Mouse (Mus musculus) right cerebral cortex, postnatal 36 days (tissue): ENCODE measurements around the gene Gsta4.
"Not testable (repeated sequence)": the region's sequence is repeated elsewhere in the genome, so short reads cannot be mapped to it uniquely, and the experiment has no call there.

ENCODE experiments used
- DNase-seq, 2 experiments: peaks; one replicate each; pipeline ENCODE4 v3.0.0; 2022; ENCODE audit warnings: low spot score in 2 of 2, mixed read lengths in 1 of 2

Gene Gsta4

GRCm38 (mm10) chr9:78229658-78230057, 47.1 kb downstream of the Gsta4 start:
- DNase-seq = not testable (repeated sequence)

GRCm38 (mm10) chr9:78230461-78230860, 47.9 kb downstream of the Gsta4 start, which contains the start of gene Gsta1:
TSS of gene Gsta1 (plus strand) at chr9:78230656.
- not testable (repeated sequence) for DNase-seq

- not testable (repeated sequence) for DNase-seq
Measured at GRCm38 (mm10) chr9:78233121-78233695, 50.6 kb downstream of the Gsta4 start.

GRCm38 (mm10) chr9:78255683-78256470, 73.3 kb downstream of the Gsta4 start:
- not testable (repeated sequence) for DNase-seq

- not testable (repeated sequence) for DNase-seq
Measured at GRCm38 (mm10) chr9:78256914-78257313, 74.3 kb downstream of the Gsta4 start, which contains the start of gene Gm3776. TSS of gene Gm3776 (plus strand) at chr9:78257129.
